Mouse (Mus musculus) hindbrain, embryonic 14.5 days (tissue): ENCODE data around the gene B3galnt2. TPM values are rescaled to one million over a fixed set of nuclear protein-coding genes. Genes with fewer than 3 reads are reported as not detected.
A peak's percentile ranks its signal among the peaks of the same experiment; 100 is the strongest.

Source experiments
- ATAC-seq: fragments of 200-750 bp; cut with Nextera tagmentation; 2 replicates; pipeline ENCODE4 v1.8.0; 2017; ENCODE audit warnings: moderate number of reproducible peaks, mild to moderate bottlenecking, moderate TSS enrichment, moderate library complexity; ENCODE audit not compliant: low FRiP score
- DNase-seq: peaks from one replicate; pipeline ENCODE4 v3.0.0-alpha.2; 2015; ENCODE audit warnings: low spot score
- H3K27ac ChIP-seq: fragments of 300-500 bp; sonication (generic); 2 replicates; pipeline ENCODE4 v1.5.1; 2014; ENCODE audit warnings: mild to moderate bottlenecking, moderate library complexity
- H3K27me3 ChIP-seq: fragments of 300-500 bp; sonication (generic); 2 replicates; pipeline ENCODE4 v1.6.1; 2014; ENCODE audit warnings: mild to moderate bottlenecking, low read length, mixed read lengths; ENCODE audit not compliant: control insufficient read depth, insufficient read depth
- H3K36me3 ChIP-seq: fragments of 300-500 bp; sonication (generic); replicated peaks from 2 replicates; pipeline ENCODE4 v1.6.1; 2014; ENCODE audit not compliant: control insufficient read depth, insufficient read depth
- H3K4me1 ChIP-seq: fragments of 300-500 bp; sonication (generic); replicated peaks from 2 replicates; pipeline ENCODE4 v1.6.1; 2014; ENCODE audit warnings: antibody characterized with exemption, low read length, mixed read lengths; ENCODE audit not compliant: control insufficient read depth, insufficient read depth
- H3K4me2 ChIP-seq: fragments of 300-500 bp; sonication (generic); replicated peaks from 2 replicates; pipeline ENCODE4 v1.6.1; 2014; ENCODE audit warnings: mild to moderate bottlenecking, moderate library complexity
- H3K4me3 ChIP-seq: fragments of 300-500 bp; sonication (generic); replicated peaks from 2 replicates; pipeline ENCODE4 v1.5.1; 2014; ENCODE audit warnings: mild to moderate bottlenecking, low read length
- H3K9ac ChIP-seq: fragments of 300-500 bp; sonication (generic); 2 replicates; pipeline ENCODE4 v1.6.1; 2014
- H3K9me3 ChIP-seq: fragments of 300-500 bp; sonication (generic); 2 replicates; pipeline ENCODE4 v1.6.1; 2016; ENCODE audit warnings: low read length; ENCODE audit not compliant: control insufficient read depth
- WGBS: fragments of 180-500 bp; shearing (Covaris S2); extraction: QIAGEN DNeasy Blood & Tissue Kit; methylation state at CpG from one replicate; pipeline ENCODE4 v1.1.7; 2014; 5-methylcytosine and 5-hydroxymethylcytosine counted together
- polyA plus RNA-seq: library from polyadenylated mRNA; unstranded; fragments of >200 nt; fragmentation: Nextera tagmentation; extraction: Ambion mirVana; gene quantifications from 2 replicates; pipeline ENCODE4 v1.2.1, GENCODE M21; 2014

B3galnt2 gene
- polyA plus RNA-seq, result 15.6 and 17.2 TPM in 2 replicates

GRCm38 (mm10) chr13:13953874-13954832 lies at the start of gene B3galnt2:
Gene B3galnt2, plus strand, starts transcription at chr13:13954469.
- peak within 1 kb of the TSS; percentile 82 for H3K4me3 ChIP-seq
- H3K27me3 ChIP-seq, result no peaks in the 10 kb centered on the region
- H3K4me1 ChIP-seq, result peaks cover 8% of the 10 kb centered on the region
- DNase-seq (peak; percentile 100), ATAC-seq (peak; percentile 99)
- WGBS, result under 1% methylated on average over 68 of the region's 78 CpGs
- no peaks in the 10 kb centered on the region for H3K9me3 ChIP-seq
- no peaks in the 10 kb centered on the region for H3K36me3 ChIP-seq
- H3K4me2 ChIP-seq, result peak within 1 kb of the TSS; percentile 79
- H3K9ac ChIP-seq, result peak within 1 kb of the TSS; percentile 74
- peak within 1 kb of the TSS; percentile 83 for H3K27ac ChIP-seq

GRCm38 (mm10) chr13:13911341-13911740 lies 42.9 kb upstream of the B3galnt2 start:
- 72% methylated on average over 2 of the region's 2 CpGs for WGBS
- no peak for ATAC-seq
- no peak overlapping the region for H3K4me2 ChIP-seq

GRCm38 (mm10) chr13:13919396-13919795 lies 34.9 kb upstream of the B3galnt2 start:
- no peak overlapping the region for H3K4me2 ChIP-seq
- no peak overlapping the region for H3K4me3 ChIP-seq
- H3K9ac ChIP-seq, result no peak overlapping the region
- no peak for DNase-seq
- ATAC-seq, result no peak
- 96% methylated on average over 3 of the region's 3 CpGs for WGBS
- H3K36me3 ChIP-seq, result no peaks in the 10 kb centered on the region
- no peaks in the 10 kb centered on the region for H3K27me3 ChIP-seq
- H3K9me3 ChIP-seq, result no peaks in the 10 kb centered on the region
- no peak overlapping the region for H3K27ac ChIP-seq
- H3K4me1 ChIP-seq, result no peaks in the 10 kb centered on the region

More at GRCm38 (mm10) chr13:13911341-13911740, 42.9 kb upstream of the B3galnt2 start:
- H3K4me1 ChIP-seq, result no peaks in the 10 kb centered on the region
- no peaks in the 10 kb centered on the region for H3K36me3 ChIP-seq
- H3K4me3 ChIP-seq, result no peak overlapping the region
- no peak for DNase-seq
- H3K27ac ChIP-seq, result no peak overlapping the region
- H3K9ac ChIP-seq, result no peak overlapping the region
- no peaks in the 10 kb centered on the region for H3K9me3 ChIP-seq
- H3K27me3 ChIP-seq, result no peaks in the 10 kb centered on the region

- Histone ChIP-seq H3K27me3 (no peaks in the 10 kb centered on the region), H3K27ac (no peak overlapping the region), H3K4me3 (no peak overlapping the region), H3K9ac (no peak overlapping the region), H3K9me3 (no peaks in the 10 kb centered on the region), H3K36me3 (no peaks in the 10 kb centered on the region), H3K4me2 (no peak overlapping the region), H3K4me1 (no peaks in the 10 kb centered on the region)
- DNase-seq (no peak), ATAC-seq (no peak)
Observed at GRCm38 (mm10) chr13:13922526-13922925, 31.7 kb upstream of the B3galnt2 start.

GRCm38 (mm10) chr13:13929982-13930381 lies 24.3 kb upstream of the B3galnt2 start:
- DNase-seq, result peak; percentile 4
- ATAC-seq, result no peak
- WGBS, result 83% methylated on average over 2 of the region's 2 CpGs

GRCm38 (mm10) chr13:13954931-13955330 lies 662 bp downstream of the B3galnt2 start:
- Histone ChIP-seq H3K36me3 (no peaks in the 10 kb centered on the region), H3K4me2 (peak overlapping the region; percentile 79), H3K27ac (peak overlapping the region; percentile 83), H3K27me3 (no peaks in the 10 kb centered on the region), H3K4me1 (peaks cover 8% of the 10 kb centered on the region), H3K4me3 (peak overlapping the region; percentile 82), H3K9ac (peak overlapping the region; percentile 74), H3K9me3 (no peaks in the 10 kb centered on the region)
- WGBS, result under 1% methylated on average over 29 of the region's 29 CpGs
- DNase-seq, result peak; percentile 46
- ATAC-seq, result no peak

More at GRCm38 (mm10) chr13:13929982-13930381, 24.3 kb upstream of the B3galnt2 start:
- Histone ChIP-seq H3K4me1 (no peaks in the 10 kb centered on the region), H3K27ac (no peak overlapping the region), H3K9ac (no peak overlapping the region), H3K9me3 (no peaks in the 10 kb centered on the region), H3K27me3 (no peaks in the 10 kb centered on the region), H3K36me3 (no peaks in the 10 kb centered on the region), H3K4me3 (no peak overlapping the region), H3K4me2 (no peak overlapping the region)

- H3K4me1 ChIP-seq, result peaks cover 8% of the 10 kb centered on the region
- no peaks in the 10 kb centered on the region for H3K27me3 ChIP-seq
- DNase-seq, result no peak
- 88% methylated on average over 4 of the region's 4 CpGs for WGBS
- no peak overlapping the region for H3K9ac ChIP-seq
- no peak overlapping the region for H3K4me3 ChIP-seq
- ATAC-seq, result no peak
- no peaks in the 10 kb centered on the region for H3K36me3 ChIP-seq
- H3K9me3 ChIP-seq, result no peaks in the 10 kb centered on the region
- H3K4me2 ChIP-seq, result no peak overlapping the region
- H3K27ac ChIP-seq, result no peak overlapping the region
Observed at GRCm38 (mm10) chr13:13956686-13957085, 2.4 kb downstream of the B3galnt2 start.

GRCm38 (mm10) chr13:13960211-13960610 lies 5.9 kb downstream of the B3galnt2 start:
- H3K9me3 ChIP-seq, result no peaks in the 10 kb centered on the region
- H3K4me3 ChIP-seq, result no peak overlapping the region
- no peaks in the 10 kb centered on the region for H3K27me3 ChIP-seq
- no peak overlapping the region for H3K9ac ChIP-seq
- H3K27ac ChIP-seq, result no peak overlapping the region
- no peak overlapping the region for H3K4me2 ChIP-seq
- ATAC-seq, result no peak
- H3K4me1 ChIP-seq, result peaks cover 7% of the 10 kb centered on the region
- no peak for DNase-seq
- 86% methylated on average over 4 of the region's 4 CpGs for WGBS
- H3K36me3 ChIP-seq, result no peaks in the 10 kb centered on the region

GRCm38 (mm10) chr13:13961046-13961445 lies 6.8 kb downstream of the B3galnt2 start:
- no peaks in the 10 kb centered on the region for H3K36me3 ChIP-seq
- 91% methylated on average over 4 of the region's 4 CpGs for WGBS
- H3K4me1 ChIP-seq, result no peaks in the 10 kb centered on the region
- H3K9ac ChIP-seq, result no peak overlapping the region
- H3K27me3 ChIP-seq, result no peaks in the 10 kb centered on the region
- ATAC-seq (no peak), DNase-seq (no peak)
- H3K4me3 ChIP-seq, result no peak overlapping the region
- H3K4me2 ChIP-seq, result no peak overlapping the region
- no peak overlapping the region for H3K27ac ChIP-seq
- no peaks in the 10 kb centered on the region for H3K9me3 ChIP-seq
